Mouse (Mus musculus) kidney, adult 2 months (tissue): ENCODE data around the gene Tmem151b. TPM values are rescaled to one million over a fixed set of nuclear protein-coding genes. Genes with fewer than 3 reads are reported as not detected.

ENCODE experiments used
- DNase-seq: peaks from one replicate; pipeline ENCODE4 v3.0.0; 2021
- H3K27ac ChIP-seq: fragments of 200-500 bp; 2 replicates; pipeline ENCODE4 v1.5.1; 2012; ENCODE audit warnings: low read depth, low read length, control low read depth, inconsistent platforms; ENCODE audit not compliant: insufficient read depth
- H3K27me3 ChIP-seq: fragments of 200-500 bp; replicated peaks from 2 replicates; pipeline ENCODE4 v1.6.1; 2012; ENCODE audit warnings: mild to moderate bottlenecking, moderate library complexity, low read length, inconsistent platforms; ENCODE audit not compliant: control insufficient read depth, insufficient read depth
- H3K36me3 ChIP-seq: fragments of 200-500 bp; 2 replicates; pipeline ENCODE4 v1.6.1; 2012; ENCODE audit warnings: mild to moderate bottlenecking, moderate library complexity, low read length, inconsistent platforms; ENCODE audit not compliant: control insufficient read depth, insufficient read depth
- H3K4me1 ChIP-seq: fragments of 200-500 bp; 2 replicates; pipeline ENCODE4 v1.6.1; 2011; ENCODE audit warnings: low read length; ENCODE audit not compliant: control insufficient read depth, insufficient read depth
- H3K4me3 ChIP-seq: fragments of 200-500 bp; 2 replicates; pipeline ENCODE4 v1.5.1; 2011; ENCODE audit warnings: mild to moderate bottlenecking, low read depth, low read length, control low read depth; ENCODE audit not compliant: insufficient read depth
- CTCF ChIP-seq: fragments of 200-500 bp; conservative IDR thresholded peaks from 2 replicates; pipeline ENCODE4 v1.5.1; 2011; ENCODE audit warnings: low read depth, mild to moderate bottlenecking, control low read depth, low read length, moderate library complexity, mixed read lengths; ENCODE audit not compliant: insufficient read depth, insufficient read length
- POLR2A ChIP-seq: fragments of 200-500 bp; IDR thresholded peaks from one replicate; pipeline ENCODE4 v1.6.1; 2011; ENCODE audit warnings: low read depth, low read length, control low read depth
- WGBS: fragments of 180-500 bp; shearing (Covaris S2); methylation state at CpG from one replicate; pipeline ENCODE4 v1.1.7; 2018; 5-methylcytosine and 5-hydroxymethylcytosine counted together
- polyA plus RNA-seq: library from polyadenylated mRNA; depleted of rRNA; stranded (reverse); fragments of >200 nt; gene quantifications from 2 replicates; pipeline ENCODE4 v1.2.3, GENCODE M21; 2012; rRNA removed

The Tmem151b gene
- polyA plus RNA-seq, 1 experiment, result 2.1 TPM

DNA sequence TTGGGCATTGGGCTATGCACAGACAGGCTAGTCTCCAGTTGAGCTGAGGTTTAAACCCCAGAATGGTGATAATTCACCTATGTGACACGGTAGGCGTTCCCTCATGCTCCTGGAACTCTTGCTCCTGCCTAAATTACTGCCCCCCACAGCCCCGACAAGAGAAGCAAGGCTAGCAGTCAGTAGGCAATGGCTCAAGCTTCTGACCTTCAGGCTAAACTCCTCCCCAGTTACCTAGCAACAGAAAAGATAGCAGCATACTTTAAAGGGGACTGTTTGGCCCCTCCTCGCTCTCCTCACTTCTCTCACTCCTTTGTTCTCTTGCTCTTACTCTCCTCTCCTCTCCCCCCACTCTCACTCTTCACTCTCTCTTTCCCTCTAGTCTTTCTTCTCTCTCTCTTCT, 48.5 kb downstream of the Tmem151b start:
- Histone ChIP-seq H3K36me3 (no peaks in the 10 kb centered on the region), H3K4me1 (no peaks in the 10 kb centered on the region), H3K27me3 (no peaks in the 10 kb centered on the region), H3K4me3 (no peak overlapping the region), H3K27ac (no peak overlapping the region)
- DNase-seq, result no peak
- 53% methylated on average over 4 of the region's 4 CpGs for WGBS
- TF ChIP-seq CTCF, result no peak
- no peak for TF ChIP-seq POLR2A

- Histone ChIP-seq H3K4me1 (no peaks in the 10 kb centered on the region), H3K36me3 (no peaks in the 10 kb centered on the region), H3K27ac (no peak overlapping the region), H3K27me3 (no peaks in the 10 kb centered on the region), H3K4me3 (no peak overlapping the region)
- TF ChIP-seq CTCF, result no peak
- TF ChIP-seq POLR2A, result no peak
- DNase-seq, result no peak
- WGBS, result 44% methylated on average over 2 of the region's 2 CpGs
These were observed 50.0 kb downstream of the Tmem151b start for GRCm38 (mm10) chr17:45499516-45499915.

DNA sequence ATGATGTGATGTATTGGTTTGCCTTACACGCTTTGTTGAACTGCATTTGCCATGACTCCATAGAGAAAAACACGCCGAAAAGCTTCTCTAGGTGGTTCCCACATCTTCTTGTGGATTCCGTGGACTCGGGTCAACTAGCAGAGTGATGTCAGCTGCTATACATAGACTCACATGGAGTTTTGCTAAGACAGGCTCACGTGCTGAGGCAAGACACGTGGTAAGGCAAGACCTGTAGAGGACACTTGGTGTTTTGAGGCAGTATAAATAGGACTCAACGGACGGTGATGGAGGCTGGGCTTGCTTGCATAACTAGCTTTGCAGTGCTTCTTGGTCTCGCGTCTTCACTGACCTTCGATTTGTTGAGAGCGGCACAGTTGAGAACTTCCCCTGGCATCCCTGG, 51.1 kb downstream of the Tmem151b start:
- H3K27ac ChIP-seq, result no peak overlapping the region
- H3K4me3 ChIP-seq, result no peak overlapping the region
- no peaks in the 10 kb centered on the region for H3K27me3 ChIP-seq
- H3K36me3 ChIP-seq, result no peaks in the 10 kb centered on the region
- H3K4me1 ChIP-seq, result no peaks in the 10 kb centered on the region
- TF ChIP-seq CTCF (no peak), POLR2A (no peak)
- 85% methylated on average over 13 of the region's 13 CpGs for WGBS
- no peak for DNase-seq

DNA sequence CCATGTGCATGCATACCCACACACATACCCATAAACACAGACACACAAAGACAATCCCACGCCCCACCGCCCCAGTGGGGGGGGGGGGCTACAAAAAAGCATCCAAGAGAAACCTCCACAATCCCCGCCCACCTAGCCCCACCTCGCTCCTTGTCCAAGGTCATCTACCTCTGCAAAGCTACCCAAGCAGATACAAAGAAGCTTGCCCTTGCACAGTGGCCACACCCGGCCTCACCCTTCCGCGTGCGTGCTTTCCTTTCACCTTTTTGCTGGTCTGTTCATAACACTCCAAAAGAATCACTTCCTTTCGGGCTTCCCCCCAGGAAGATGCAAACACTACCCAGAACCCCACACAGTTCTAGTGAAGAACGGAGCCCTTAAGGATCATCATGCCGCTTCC, 54.1 kb downstream of the Tmem151b start:
- no peak overlapping the region for H3K27ac ChIP-seq
- no peak overlapping the region for H3K4me3 ChIP-seq
- WGBS, result 69% methylated on average over 11 of the region's 11 CpGs
- no peak for TF ChIP-seq CTCF
- no peak for TF ChIP-seq POLR2A
- no peak for DNase-seq
- H3K27me3 ChIP-seq, result no peaks in the 10 kb centered on the region
- H3K36me3 ChIP-seq, result no peaks in the 10 kb centered on the region
- H3K4me1 ChIP-seq, result no peaks in the 10 kb centered on the region

Other genes with a start within 250 kb of the Tmem151b start
- 8.9 and 10.9 TPM in 2 replicates for gene Cdc5l, start 115.9 kb downstream of the Tmem151b start, polyA plus RNA-seq
- 0.19 and 0.45 TPM in 2 replicates for gene Spats1, start 74.3 kb downstream of the Tmem151b start, polyA plus RNA-seq
- gene Aars2, start 42.8 kb downstream of the Tmem151b start, polyA plus RNA-seq, result 16.2 and 17.6 TPM in 2 replicates
- gene Tcte1, start 26.2 kb downstream of the Tmem151b start, polyA plus RNA-seq, result 0.08 and 0.09 TPM in 2 replicates
- gene Nfkbie, start 6.0 kb upstream of the Tmem151b start, polyA plus RNA-seq, result 4.3 and 5.8 TPM in 2 replicates
- 75.5 and 96.1 TPM in 2 replicates for gene Slc35b2, start 14.2 kb upstream of the Tmem151b start, polyA plus RNA-seq
- gene Hsp90ab1, start 23.6 kb upstream of the Tmem151b start, polyA plus RNA-seq, result 369 and 408 TPM in 2 replicates
- gene Slc29a1, start 49.9 kb upstream of the Tmem151b start, polyA plus RNA-seq, result 89.5 and 90.4 TPM in 2 replicates
- 6.4 and 7.1 TPM in 2 replicates for gene Mymx, start 52.4 kb upstream of the Tmem151b start, polyA plus RNA-seq
- 0.04 and 0.16 TPM in 2 replicates for gene Capn11, start 109.6 kb upstream of the Tmem151b start, polyA plus RNA-seq
- gene Mrpl14, start 136.6 kb upstream of the Tmem151b start, polyA plus RNA-seq, result 168 and 199 TPM in 2 replicates
- 77.9 and 90.1 TPM in 2 replicates for gene Tmem63b, start 137.2 kb upstream of the Tmem151b start, polyA plus RNA-seq
- not detected in 2 replicates for gene 1600014C23Rik, start 184.2 kb upstream of the Tmem151b start, polyA plus RNA-seq